Mouse (Mus musculus): ENCODE measurements at regions not wholly inside any gene's neighbourhood (a gene's known extent, or its start where the extent isn't known, plus 50 kb on each side); places are given as distances from the start of the nearest gene placed in this dataset.

GRCm38 (mm10) chr1:39102126-39102905, 91.2 kb upstream of the Npas2 start:
- DNase-seq = no peak

- DNase-seq = no peak
These were observed 90.3 kb upstream of the Npas2 start for GRCm38 (mm10) chr1:39102989-39103910.

- DNase-seq = no peak
These were observed 87.8 kb upstream of the Npas2 start for GRCm38 (mm10) chr1:39105546-39106371.

GRCm38 (mm10) chr1:39106372-39106643, 87.2 kb upstream of the Npas2 start:
- DNase-seq = no peak

- no peak for DNase-seq
These were observed 86.9 kb upstream of the Npas2 start for GRCm38 (mm10) chr1:39106650-39107049.

GRCm38 (mm10) chr1:39116319-39116718, 77.2 kb upstream of the Npas2 start:
- peak; percentile 8 for DNase-seq

GRCm38 (mm10) chr1:39122316-39123015, 71.1 kb upstream of the Npas2 start:
- no peak for DNase-seq

GRCm38 (mm10) chr1:39123081-39123812, 70.3 kb upstream of the Npas2 start:
- DNase-seq = no peak

- DNase-seq = no peak
These were observed 69.8 kb upstream of the Npas2 start for GRCm38 (mm10) chr1:39123813-39124146.

- no peak for DNase-seq
These were observed 59.0 kb upstream of the Npas2 start for GRCm38 (mm10) chr1:39134521-39134920.

GRCm38 (mm10) chr1:39143054-39143453, 50.5 kb upstream of the Npas2 start:
- no peak for DNase-seq

- DNase-seq = no peak
These were observed 49.9 kb upstream of the Npas2 start for GRCm38 (mm10) chr1:39143626-39144025.

All from lung, postnatal 36 days (tissue).